Mouse (Mus musculus): ENCODE results near the gene Wdfy2. TPM values are rescaled to one million over a fixed set of nuclear protein-coding genes. Genes with fewer than 3 reads are reported as not detected.

The Wdfy2 gene
- polyA plus RNA-seq, 1 experiment from 2014 or later = 7.6 TPM

DNA sequence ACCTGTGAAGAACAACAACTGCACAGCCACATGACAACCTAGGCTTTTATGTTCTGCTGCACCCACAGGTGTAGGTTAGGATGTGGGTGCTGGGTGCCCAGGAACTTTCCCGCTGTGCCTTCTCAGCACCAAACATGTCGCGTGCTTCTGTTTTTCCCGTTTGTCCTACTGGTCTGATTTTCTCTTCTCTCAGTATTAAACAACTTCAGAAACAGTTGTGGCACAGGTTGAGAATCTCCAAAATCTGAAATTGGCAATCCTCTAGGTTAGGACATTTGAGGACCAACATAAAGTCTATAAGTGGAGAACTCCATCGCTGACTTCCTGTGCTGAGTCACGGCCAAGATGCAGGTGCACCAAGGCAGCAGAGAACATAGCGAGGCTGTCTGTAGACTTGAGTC is 32.8 kb downstream of the Wdfy2 start:
- no peak overlapping the region for H3K4me2 ChIP-seq
- H3K27ac ChIP-seq = no peak overlapping the region
- no peaks in the 10 kb centered on the region for H3K36me3 ChIP-seq (replicated peaks)
- H3K27me3 ChIP-seq (replicated peaks) = no peaks in the 10 kb centered on the region
- WGBS = 97% methylated on average over 7 of the region's 7 CpGs
- H3K4me1 ChIP-seq = peaks cover 11% of the 10 kb centered on the region; the same call in 1 of the 2 replicates
- no peaks in the 10 kb centered on the region for H3K9me3 ChIP-seq
- H3K9ac ChIP-seq = no peak overlapping the region
- no peak for ATAC-seq (replicated peaks)
- H3K4me3 ChIP-seq = no peak overlapping the region

DNA sequence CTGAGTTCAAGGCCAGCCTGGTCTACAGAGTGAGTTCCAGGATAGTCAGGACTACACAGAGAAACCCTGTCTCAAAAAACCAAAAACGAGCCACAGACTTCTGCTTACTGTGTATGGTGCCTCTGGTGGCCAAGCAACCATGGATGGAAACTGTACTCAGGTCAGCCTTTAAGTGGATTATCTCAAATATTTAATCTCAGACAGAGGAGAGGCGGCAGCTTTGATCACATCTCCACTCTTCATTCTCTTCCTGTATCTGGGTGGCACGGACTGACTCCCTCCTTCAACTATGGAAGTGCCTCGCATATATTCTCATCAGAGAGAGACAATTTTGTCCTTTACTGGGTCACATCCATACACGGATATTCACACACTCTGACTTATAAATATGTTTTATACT is 34.0 kb downstream of the Wdfy2 start:
- Histone ChIP-seq H3K27me3 (replicated peaks) (no peaks in the 10 kb centered on the region), H3K4me2 (no peak overlapping the region), H3K9ac (no peak overlapping the region), H3K4me1 (peaks cover 11% of the 10 kb centered on the region; the same call in 1 of the 2 replicates), H3K4me3 (no peak overlapping the region), H3K36me3 (replicated peaks) (no peaks in the 10 kb centered on the region), H3K27ac (no peak overlapping the region), H3K9me3 (no peaks in the 10 kb centered on the region)
- no peak for ATAC-seq (replicated peaks)
- WGBS = 96% methylated on average over 5 of the region's 5 CpGs

DNA sequence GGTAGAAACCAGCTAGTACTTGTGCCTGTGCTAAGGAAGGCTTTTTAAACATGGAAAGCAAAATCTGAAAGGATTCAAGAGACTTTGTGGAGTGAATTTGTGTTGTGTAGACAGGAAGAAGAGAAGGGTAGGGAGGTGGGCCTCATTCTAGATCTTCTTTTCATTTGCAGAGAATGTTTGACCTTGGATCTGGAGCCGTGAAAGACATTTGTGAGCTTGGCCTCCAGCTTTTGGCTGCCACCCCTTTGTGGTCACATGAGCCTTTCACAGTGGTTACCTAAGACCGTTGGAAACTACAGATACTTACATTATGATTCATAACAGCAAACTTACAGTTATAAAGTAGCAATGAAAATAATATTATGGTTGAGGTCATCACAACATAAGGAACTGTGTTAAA is 34.5 kb downstream of the Wdfy2 start:
- WGBS = 89% methylated on average over 2 of the region's 2 CpGs
- no peak overlapping the region for H3K27ac ChIP-seq
- H3K27me3 ChIP-seq (replicated peaks) = no peaks in the 10 kb centered on the region
- H3K4me2 ChIP-seq = no peak overlapping the region
- H3K36me3 ChIP-seq (replicated peaks) = no peaks in the 10 kb centered on the region
- peaks cover 11% of the 10 kb centered on the region; the same call in 1 of the 2 replicates for H3K4me1 ChIP-seq
- H3K9me3 ChIP-seq = no peaks in the 10 kb centered on the region
- no peak overlapping the region for H3K9ac ChIP-seq
- no peak for ATAC-seq (replicated peaks)
- H3K4me3 ChIP-seq = no peak overlapping the region

DNA sequence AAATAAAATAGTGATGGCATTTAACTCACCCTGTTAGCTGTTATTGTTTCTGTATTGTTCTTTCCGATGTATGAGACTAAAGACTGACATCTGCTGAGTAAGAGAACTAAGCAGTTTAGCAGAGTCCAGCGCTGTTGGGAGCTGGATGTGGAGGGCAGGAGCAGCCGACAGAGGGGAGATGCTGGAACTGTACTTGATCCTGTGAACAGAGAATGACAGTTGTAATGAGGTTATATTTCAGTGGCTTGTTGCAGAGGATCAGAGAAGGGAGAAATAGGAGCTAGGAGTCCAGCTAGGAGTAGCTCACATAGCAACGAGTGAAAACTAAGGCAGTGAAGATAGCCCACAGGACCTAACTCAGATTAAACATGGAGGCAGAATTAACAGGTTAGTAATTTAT is 36.3 kb downstream of the Wdfy2 start:
- Histone ChIP-seq H3K27me3 (replicated peaks) (no peaks in the 10 kb centered on the region), H3K4me2 (no peak overlapping the region), H3K4me1 (peaks cover 7% of the 10 kb centered on the region), H3K36me3 (replicated peaks) (no peaks in the 10 kb centered on the region), H3K9ac (no peak overlapping the region), H3K27ac (no peak overlapping the region), H3K9me3 (no peaks in the 10 kb centered on the region), H3K4me3 (no peak overlapping the region)
- 16% methylated on average over 4 of the region's 4 CpGs for WGBS
- no peak for ATAC-seq (replicated peaks)

DNA sequence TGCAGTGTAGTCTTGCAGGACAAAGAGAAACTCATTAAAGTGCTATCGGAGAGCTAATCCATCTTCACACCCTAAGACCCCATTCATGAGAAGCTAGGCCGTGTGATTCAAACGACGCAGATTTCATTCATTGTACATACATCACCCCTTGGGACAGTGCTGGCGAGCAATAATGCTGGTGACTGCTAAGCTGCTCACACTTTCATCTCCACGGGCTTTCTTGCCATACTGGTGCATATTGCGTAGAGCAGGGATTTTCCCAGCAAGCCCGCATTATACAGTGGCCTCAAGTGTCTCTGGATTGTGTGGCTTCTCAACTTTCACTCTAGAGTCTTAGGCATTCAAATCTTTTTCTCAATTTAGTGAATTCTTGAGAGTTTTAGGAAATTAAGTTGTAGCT is 36.9 kb downstream of the Wdfy2 start:
- H3K4me2 ChIP-seq = no peak overlapping the region
- H3K4me3 ChIP-seq = no peak overlapping the region
- peak; percentile 60; the same call in 1 of the 2 replicates for ATAC-seq (replicated peaks)

DNA sequence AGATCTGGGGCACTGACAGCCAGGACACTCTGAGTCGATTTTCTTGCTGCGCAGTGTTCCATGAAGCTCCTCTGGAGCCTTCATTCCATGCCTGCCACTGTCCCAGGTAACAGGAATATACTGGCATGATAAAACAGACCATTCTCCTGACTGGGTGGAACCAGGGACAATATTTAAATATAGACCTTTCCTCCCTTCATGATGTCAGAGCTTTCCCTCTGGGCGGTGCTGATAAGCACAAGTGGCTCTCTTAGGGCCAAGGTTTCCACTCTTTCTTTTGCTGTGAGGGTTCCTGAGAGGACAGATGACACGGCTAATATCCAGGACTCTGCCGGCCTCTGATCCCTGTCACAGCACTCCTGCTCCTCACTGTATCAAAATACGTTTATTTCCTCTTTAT is 40.6 kb downstream of the Wdfy2 start:
- no peak overlapping the region for H3K4me3 ChIP-seq
- no peaks in the 10 kb centered on the region for H3K27me3 ChIP-seq (replicated peaks)
- H3K4me2 ChIP-seq = no peak overlapping the region
- no peak for ATAC-seq (replicated peaks)
- H3K36me3 ChIP-seq (replicated peaks) = no peaks in the 10 kb centered on the region
- no peaks in the 10 kb centered on the region for H3K9me3 ChIP-seq
- no peak overlapping the region for H3K27ac ChIP-seq
- no peak overlapping the region for H3K9ac ChIP-seq
- WGBS = 72% methylated on average over 6 of the region's 6 CpGs
- H3K4me1 ChIP-seq = peaks cover 35% of the 10 kb centered on the region

More for the DNA sequence above, 36.9 kb downstream of the Wdfy2 start:
- Histone ChIP-seq H3K4me1 (peaks cover 13% of the 10 kb centered on the region), H3K27ac (no peak overlapping the region; the same call in 1 of the 2 replicates), H3K36me3 (replicated peaks) (no peaks in the 10 kb centered on the region), H3K27me3 (replicated peaks) (no peaks in the 10 kb centered on the region), H3K9me3 (no peaks in the 10 kb centered on the region), H3K9ac (no peak overlapping the region)
- WGBS = 11% methylated on average over 8 of the region's 8 CpGs

DNA sequence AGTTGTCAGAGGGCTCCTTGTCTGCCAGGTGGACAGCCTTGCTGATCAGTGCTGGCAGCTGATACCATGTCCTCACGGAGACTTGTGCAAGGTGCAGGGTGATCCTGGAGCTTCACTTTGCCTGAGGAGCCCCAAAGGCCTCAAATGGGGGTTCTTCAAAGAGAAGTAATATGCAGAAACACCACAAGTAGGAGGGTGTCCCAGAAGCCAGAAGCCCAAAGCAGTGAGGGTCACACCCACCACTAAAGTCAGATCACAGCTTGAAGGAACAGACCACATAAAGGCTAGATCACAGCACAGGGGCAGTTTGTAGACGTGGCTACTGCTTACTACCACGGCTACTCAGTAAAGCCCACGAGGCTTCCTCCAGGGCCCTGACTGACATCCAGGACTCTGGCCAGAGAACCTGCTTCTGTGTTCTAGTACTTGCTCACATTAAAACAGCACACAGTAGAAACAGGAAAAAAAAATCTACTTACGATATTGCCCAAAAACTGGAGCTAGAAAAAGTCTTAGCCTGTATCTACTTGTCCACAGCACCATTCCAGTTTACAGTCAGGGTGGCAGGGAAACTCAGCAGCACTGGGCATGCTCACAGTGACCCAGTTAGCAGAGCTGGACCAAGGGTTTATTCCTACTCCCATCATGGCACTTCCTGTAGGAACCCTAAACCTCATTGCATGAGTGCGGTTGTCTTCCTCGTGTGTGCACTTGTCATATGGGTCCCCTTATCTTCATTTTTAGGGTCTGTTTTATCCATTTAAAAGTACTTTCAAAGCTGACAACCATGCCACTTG is 41.4 kb downstream of the Wdfy2 start:
- WGBS = 63% methylated on average over 7 of the region's 7 CpGs
- H3K36me3 ChIP-seq (replicated peaks) = no peaks in the 10 kb centered on the region
- H3K4me1 ChIP-seq = peaks cover 33% of the 10 kb centered on the region
- H3K4me3 ChIP-seq = no peak overlapping the region
- no peaks in the 10 kb centered on the region for H3K27me3 ChIP-seq (replicated peaks)
- peak overlapping the region; percentile 69 for H3K27ac ChIP-seq
- no peak overlapping the region for H3K9ac ChIP-seq
- H3K4me2 ChIP-seq = no peak overlapping the region
- ATAC-seq (replicated peaks) = no peak
- H3K9me3 ChIP-seq = no peaks in the 10 kb centered on the region

DNA sequence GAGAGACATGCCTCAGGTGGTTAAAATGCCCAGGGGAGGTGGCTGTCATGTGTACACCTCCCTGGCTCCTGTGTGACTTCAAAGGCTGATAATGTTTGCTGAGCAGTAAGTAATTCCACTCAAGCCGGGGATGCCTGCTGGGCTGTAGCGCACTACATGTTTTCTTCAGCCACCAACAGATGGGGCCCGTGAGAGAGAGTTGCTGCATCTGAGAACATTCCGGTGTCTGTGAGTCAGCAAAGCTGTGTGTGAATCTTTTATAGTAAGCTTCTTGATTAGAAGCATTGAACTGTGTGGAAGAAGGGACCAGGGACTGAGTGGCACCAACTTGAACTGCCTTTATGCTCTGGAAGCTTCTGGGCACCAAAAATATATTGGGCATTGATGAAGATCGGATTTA is 42.0 kb downstream of the Wdfy2 start:
- Histone ChIP-seq H3K27me3 (replicated peaks) (no peaks in the 10 kb centered on the region), H3K4me1 (peaks cover 31% of the 10 kb centered on the region), H3K9me3 (no peaks in the 10 kb centered on the region), H3K4me3 (no peak overlapping the region), H3K27ac (peak overlapping the region; percentile 69), H3K36me3 (replicated peaks) (no peaks in the 10 kb centered on the region), H3K4me2 (peak overlapping the region; percentile 17; the same call in 1 of the 2 replicates), H3K9ac (no peak overlapping the region)
- peak; percentile 75 for ATAC-seq (replicated peaks)
- 13% methylated on average over 5 of the region's 5 CpGs for WGBS

DNA sequence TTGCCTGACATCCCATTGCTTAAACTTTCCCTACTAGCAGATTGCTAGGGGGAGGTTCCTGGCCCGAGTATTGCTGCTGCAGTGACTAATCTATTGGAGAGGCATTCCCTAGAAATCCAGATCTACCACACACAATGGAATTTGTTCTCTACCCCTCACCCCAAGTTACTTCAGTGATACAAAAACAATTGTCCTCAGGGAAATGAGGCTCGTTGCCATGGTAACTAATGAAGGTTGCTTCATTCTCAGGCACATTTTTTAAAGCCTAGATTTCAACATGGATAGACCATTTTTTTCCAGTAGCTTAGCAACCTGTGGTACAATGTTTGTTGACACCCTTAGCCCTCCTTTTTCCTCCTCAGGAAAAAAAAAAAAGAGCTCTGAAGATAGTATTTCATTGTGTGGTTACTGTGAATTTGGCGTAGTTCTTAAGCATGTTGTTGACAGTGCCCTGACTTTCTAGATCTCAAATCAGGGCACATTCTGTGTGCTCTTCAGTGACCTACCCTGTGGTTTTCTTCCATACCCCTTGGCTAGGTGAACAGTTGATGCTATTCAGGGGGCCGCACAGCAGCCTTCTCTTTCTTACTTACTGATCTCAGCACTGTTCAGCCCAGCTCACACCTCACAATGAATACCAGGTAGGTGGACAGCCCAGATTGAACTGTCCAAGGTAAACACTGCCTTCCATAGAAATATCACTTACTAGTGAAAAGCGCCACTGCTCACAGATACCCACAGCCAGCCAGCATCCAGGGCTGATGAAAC is 42.8 kb downstream of the Wdfy2 start:
- ATAC-seq (replicated peaks) = peak; percentile 69
- peak overlapping the region; percentile 69 for H3K27ac ChIP-seq
- WGBS = 40% methylated on average over 5 of the region's 5 CpGs

DNA sequence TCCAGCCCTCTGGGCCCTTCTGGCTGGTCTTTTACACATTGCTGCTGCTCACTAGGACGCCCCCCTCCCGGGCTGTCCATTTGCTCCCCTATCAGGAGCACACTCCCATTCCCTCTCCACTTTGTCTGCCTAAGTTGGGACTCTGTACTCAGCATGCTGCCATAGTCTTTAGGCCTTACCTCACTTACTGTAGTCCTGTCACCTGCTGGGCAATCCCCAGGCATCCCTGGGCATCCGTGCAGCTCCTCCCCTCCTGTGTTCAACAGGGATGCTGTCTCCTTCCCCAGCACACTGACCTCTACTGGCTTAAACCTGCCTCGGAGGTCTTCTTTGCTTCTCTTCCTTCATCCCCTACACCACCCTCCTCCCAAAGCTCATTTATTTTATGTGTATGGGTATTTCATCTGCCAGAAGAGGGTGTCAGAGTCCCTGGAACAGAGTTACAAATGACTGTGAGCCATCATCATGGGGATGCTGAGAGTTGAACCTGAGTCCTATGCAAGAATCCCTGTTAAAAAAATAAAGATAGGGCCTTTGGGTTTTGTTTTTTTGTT is 44.7 kb downstream of the Wdfy2 start:
- Histone ChIP-seq H3K4me3 (no peak overlapping the region), H3K27ac (0 out of 2 replicates have a peak overlapping the region, but pooled peaks have one; percentile 15), H3K9me3 (no peaks in the 10 kb centered on the region), H3K36me3 (replicated peaks) (no peaks in the 10 kb centered on the region), H3K27me3 (replicated peaks) (no peaks in the 10 kb centered on the region), H3K4me2 (no peak overlapping the region), H3K9ac (no peak overlapping the region), H3K4me1 (peaks cover 31% of the 10 kb centered on the region)
- ATAC-seq (replicated peaks) = no peak
- WGBS = 22% methylated on average over 4 of the region's 4 CpGs

More for the DNA sequence above, 42.8 kb downstream of the Wdfy2 start:
- Histone ChIP-seq H3K4me2 (peak overlapping the region; percentile 17; the same call in 1 of the 2 replicates), H3K9ac (no peak overlapping the region), H3K9me3 (no peaks in the 10 kb centered on the region), H3K4me3 (no peak overlapping the region), H3K36me3 (replicated peaks) (no peaks in the 10 kb centered on the region), H3K4me1 (peaks cover 31% of the 10 kb centered on the region), H3K27me3 (replicated peaks) (no peaks in the 10 kb centered on the region)

DNA sequence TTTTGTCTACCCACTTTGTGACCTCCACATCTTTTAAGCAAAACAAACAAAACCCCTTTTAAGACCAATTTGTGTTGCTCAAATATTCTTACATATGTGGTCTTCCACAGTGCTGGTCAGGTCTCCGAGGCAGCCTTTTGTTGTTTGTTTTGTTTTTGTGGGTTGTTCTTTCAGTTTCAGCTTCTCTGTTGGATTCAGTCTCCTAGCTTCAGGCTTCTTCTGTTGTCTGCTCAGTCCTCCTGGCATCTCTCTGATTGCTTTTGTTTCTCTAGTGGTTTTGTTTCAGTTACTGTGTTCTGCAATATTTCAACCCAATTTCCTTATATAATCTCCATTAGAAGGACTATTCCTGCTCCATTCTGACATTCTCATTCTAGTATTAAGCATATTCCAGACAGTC is 46.1 kb downstream of the Wdfy2 start:
- no peak for ATAC-seq (replicated peaks)
- Histone ChIP-seq H3K27ac (no peak overlapping the region), H3K9me3 (no peaks in the 10 kb centered on the region), H3K9ac (no peak overlapping the region), H3K27me3 (replicated peaks) (no peaks in the 10 kb centered on the region), H3K4me3 (no peak overlapping the region), H3K4me2 (no peak overlapping the region), H3K4me1 (peaks cover 30% of the 10 kb centered on the region), H3K36me3 (replicated peaks) (no peaks in the 10 kb centered on the region)
- 56% methylated on average over 1 of the region's 1 CpGs for WGBS

DNA sequence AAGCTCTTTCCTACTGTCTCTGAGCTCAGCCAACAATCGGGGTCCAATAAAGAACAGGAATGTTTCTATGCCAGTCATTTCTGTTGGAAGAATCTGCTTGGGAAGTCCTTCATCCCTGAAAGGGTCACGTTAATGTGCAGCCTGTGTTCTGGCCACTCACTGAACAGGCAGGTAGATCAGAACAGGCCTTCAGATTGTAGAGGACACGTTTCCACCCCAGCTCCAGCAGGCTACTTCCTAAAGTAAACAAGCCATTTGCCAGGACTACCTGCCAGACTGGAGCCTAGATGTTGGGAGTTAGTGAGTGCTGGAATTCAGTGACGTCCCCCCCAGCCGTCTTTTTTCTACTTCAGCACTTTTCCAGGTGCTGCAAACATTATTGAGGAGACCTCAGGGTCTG is 46.7 kb downstream of the Wdfy2 start:
- H3K4me1 ChIP-seq = peaks cover 24% of the 10 kb centered on the region
- WGBS = 81% methylated on average over 5 of the region's 5 CpGs
- H3K4me3 ChIP-seq = no peak overlapping the region
- no peak overlapping the region for H3K9ac ChIP-seq
- no peak overlapping the region for H3K27ac ChIP-seq
- ATAC-seq (replicated peaks) = no peak
- H3K4me2 ChIP-seq = no peak overlapping the region
- H3K27me3 ChIP-seq (replicated peaks) = no peaks in the 10 kb centered on the region
- H3K36me3 ChIP-seq (replicated peaks) = no peaks in the 10 kb centered on the region
- no peaks in the 10 kb centered on the region for H3K9me3 ChIP-seq

Data from midbrain, embryonic 15.5 days (tissue).